Mouse (Mus musculus): ENCODE data around the gene Maob.
A peak's percentile ranks its signal among the peaks of the same experiment; 100 is the strongest.

Gene Maob

GRCm38 (mm10) chrX:16817261-16817769 is at the start of gene Maob:
Maob (minus strand) TSS chrX:16817366.
- DNase-seq, result peak; percentile 46 to 72

- DNase-seq, result no peak
Observed at GRCm38 (mm10) chrX:16860244-16860643, 43.1 kb upstream of the Maob start.

- no peak for DNase-seq
Observed at GRCm38 (mm10) chrX:16846034-16846433, 28.9 kb upstream of the Maob start.

- no peak for DNase-seq
Observed at GRCm38 (mm10) chrX:16841443-16841842, 24.3 kb upstream of the Maob start.

GRCm38 (mm10) chrX:16837293-16837692 is 20.1 kb upstream of the Maob start:
- no peak for DNase-seq

GRCm38 (mm10) chrX:16836488-16837082 is 19.4 kb upstream of the Maob start:
- no peak for DNase-seq

GRCm38 (mm10) chrX:16826028-16826427 is 8.9 kb upstream of the Maob start:
- DNase-seq, result no peak

GRCm38 (mm10) chrX:16815965-16816364 is 1.2 kb downstream of the Maob start:
- DNase-seq, result no peak

GRCm38 (mm10) chrX:16812080-16812479 is 5.1 kb downstream of the Maob start:
- no peak for DNase-seq

GRCm38 (mm10) chrX:16767453-16767852 is 49.7 kb downstream of the Maob start:
- DNase-seq, result no peak

- peak in 1 of 2 experiments; percentile 33 for DNase-seq
Observed at GRCm38 (mm10) chrX:16766156-16766555, 51.0 kb downstream of the Maob start.

- peak; percentile 7 to 30 for DNase-seq
Observed at GRCm38 (mm10) chrX:16761430-16761829, 55.7 kb downstream of the Maob start.

GRCm38 (mm10) chrX:16754761-16755160 is 62.4 kb downstream of the Maob start:
- DNase-seq, result no peak

- no peak for DNase-seq
Observed at GRCm38 (mm10) chrX:16748932-16749331, 68.2 kb downstream of the Maob start.

GRCm38 (mm10) chrX:16714033-16714432 is 103.1 kb downstream of the Maob start:
- no peak for DNase-seq

GRCm38 (mm10) chrX:16706094-16706493 is 111.1 kb downstream of the Maob start:
- no peak for DNase-seq
